Mouse (Mus musculus): Measurements from ENCODE around the gene Pou4f2.

Gene Pou4f2

DNA sequence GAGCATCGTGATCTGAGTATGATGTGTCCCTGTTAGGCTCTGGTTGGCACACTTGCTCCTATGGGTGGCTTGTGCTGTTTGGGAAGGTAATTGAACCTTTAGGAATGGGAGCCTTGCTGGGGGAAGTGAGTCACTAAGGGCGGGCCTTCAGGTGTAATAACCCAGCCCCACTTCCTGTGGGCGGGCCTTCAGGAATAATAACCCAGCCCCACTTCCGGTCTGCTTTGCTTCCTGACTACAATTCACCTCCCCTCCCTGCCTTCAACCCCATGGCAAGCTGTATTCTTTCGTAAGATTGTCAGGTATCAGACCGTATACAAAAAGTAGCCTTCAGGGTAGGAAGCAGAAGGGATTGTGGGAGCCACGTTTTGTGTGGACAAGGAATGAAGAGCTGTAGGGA, 45.7 kb downstream of the Pou4f2 start:
- no peak for DNase-seq
